Mouse (Mus musculus) heart, postnatal 0 days (tissue): ENCODE data around the gene Gm4553. TPM values are rescaled to one million over a fixed set of nuclear protein-coding genes. Genes with fewer than 3 reads are reported as not detected.
"Not testable (repeated sequence)": the region's sequence is repeated elsewhere in the genome, so short reads cannot be mapped to it uniquely, and the experiment has no call there.

Source experiments
- ATAC-seq: fragments of 200-750 bp; cut with Nextera tagmentation; 2 replicates; pipeline ENCODE4 v1.8.0; 2017; ENCODE audit warnings: low read depth, moderate number of reproducible peaks, moderate library complexity; ENCODE audit not compliant: insufficient read depth
- DNase-seq: peaks from one replicate; pipeline ENCODE4 v3.0.0-alpha.2; 2016; ENCODE audit warnings: low spot score
- H3K27ac ChIP-seq: fragments of 300-500 bp; sonication (generic); 2 replicates; pipeline ENCODE4 v1.5.1; 2014; ENCODE audit warnings: low read depth, mild to moderate bottlenecking
- H3K27me3 ChIP-seq: fragments of 300-500 bp; sonication (generic); 2 replicates; pipeline ENCODE4 v1.6.1; 2014; ENCODE audit warnings: low read length, mixed read lengths; ENCODE audit not compliant: control insufficient read depth, insufficient read depth
- H3K36me3 ChIP-seq: fragments of 300-500 bp; sonication (generic); replicated peaks from 2 replicates; pipeline ENCODE4 v1.6.1; 2014; ENCODE audit warnings: low read length, mixed read lengths; ENCODE audit not compliant: control insufficient read depth, insufficient read depth
- H3K4me1 ChIP-seq: fragments of 300-500 bp; sonication (generic); 2 replicates; pipeline ENCODE4 v1.6.1; 2014; ENCODE audit warnings: antibody characterized with exemption; ENCODE audit not compliant: control insufficient read depth, insufficient read depth
- H3K4me2 ChIP-seq: fragments of 300-500 bp; sonication (generic); 2 replicates; pipeline ENCODE4 v1.6.1; 2014; ENCODE audit warnings: low read depth, mild to moderate bottlenecking, low read length, moderate library complexity
- H3K4me3 ChIP-seq: fragments of 300-500 bp; sonication (generic); 2 replicates; pipeline ENCODE4 v1.5.1; 2014; ENCODE audit warnings: low read depth, low read length
- H3K9ac ChIP-seq: fragments of 300-500 bp; sonication (generic); replicated peaks from 2 replicates; pipeline ENCODE4 v1.6.1; 2014; ENCODE audit warnings: low read depth, low read length, mixed read lengths
- H3K9me3 ChIP-seq: fragments of 300-500 bp; sonication (generic); replicated peaks from 2 replicates; pipeline ENCODE4 v1.6.1; 2016; ENCODE audit warnings: low read length; ENCODE audit not compliant: control insufficient read depth
- CTCF ChIP-seq: IDR thresholded peaks from 2 replicates; pipeline ENCODE4 v1.5.1; 2016; ENCODE audit warnings: antibody characterized with exemption, control low read depth, low read depth
- EP300 ChIP-seq: IDR thresholded peaks from 2 replicates; pipeline ENCODE4 v1.6.1; 2016; ENCODE audit warnings: antibody characterized with exemption, low read depth
- WGBS: fragments of 180-500 bp; shearing (Covaris S2); extraction: QIAGEN DNeasy Blood & Tissue Kit; methylation state at CpG from one replicate; pipeline ENCODE4 v1.1.7; 2014; 5-methylcytosine and 5-hydroxymethylcytosine counted together
- polyA plus RNA-seq: library from polyadenylated mRNA; unstranded; fragments of >200 nt; fragmentation: Nextera tagmentation; extraction: Ambion mirVana; gene quantifications from 2 replicates; pipeline ENCODE4 v1.2.1, GENCODE M21; 2015
- total RNA-seq: library from RNA; depleted of rRNA; stranded (reverse); fragments of >200 nt; gene quantifications from 2 replicates; pipeline ENCODE4 v1.2.3, GENCODE M21; 2014; ENCODE audit warnings: low replicate concordance

Gene Gm4553
- total and polyA plus RNA-seq, 2 experiments from 2014 or later: not detected

DNA sequence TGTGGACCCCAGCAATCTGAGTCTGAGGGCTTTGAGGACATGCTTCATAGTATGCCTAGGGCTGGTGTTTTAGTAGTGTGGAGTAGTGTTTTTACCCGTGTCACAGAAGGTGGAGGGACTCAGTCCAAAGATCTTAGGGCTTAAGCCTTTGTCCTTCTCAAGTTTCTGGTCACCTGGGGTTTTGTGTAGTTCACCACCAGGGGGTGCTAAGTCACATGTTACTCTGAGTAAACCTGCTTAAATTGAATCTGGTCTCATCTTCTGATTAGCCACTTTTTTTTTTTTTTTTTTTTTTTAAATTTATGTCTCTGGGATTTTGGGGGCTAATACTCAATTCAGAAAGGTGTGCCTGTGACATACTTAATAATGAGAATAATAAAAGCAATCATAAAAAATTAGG is 19.5 kb downstream of the Gm4553 start:
- DNase-seq (peak; percentile 63), ATAC-seq (no peak)
- H3K36me3 ChIP-seq: no peaks in the 10 kb centered on the region
- H3K27me3 ChIP-seq: no peaks in the 10 kb centered on the region; the same call in 1 of the 2 replicates
- H3K9ac ChIP-seq: no peak overlapping the region
- H3K4me3 ChIP-seq: no peak overlapping the region
- H3K4me2 ChIP-seq: no peak overlapping the region
- no peak overlapping the region for H3K27ac ChIP-seq
- TF ChIP-seq CTCF (peak; percentile 57), EP300 (no peak)
- peaks cover 2% of the 10 kb centered on the region; the same call in 1 of the 2 replicates for H3K4me1 ChIP-seq
- 0% methylated on average over 1 of the region's 1 CpGs for WGBS
- no peaks in the 10 kb centered on the region for H3K9me3 ChIP-seq

DNA sequence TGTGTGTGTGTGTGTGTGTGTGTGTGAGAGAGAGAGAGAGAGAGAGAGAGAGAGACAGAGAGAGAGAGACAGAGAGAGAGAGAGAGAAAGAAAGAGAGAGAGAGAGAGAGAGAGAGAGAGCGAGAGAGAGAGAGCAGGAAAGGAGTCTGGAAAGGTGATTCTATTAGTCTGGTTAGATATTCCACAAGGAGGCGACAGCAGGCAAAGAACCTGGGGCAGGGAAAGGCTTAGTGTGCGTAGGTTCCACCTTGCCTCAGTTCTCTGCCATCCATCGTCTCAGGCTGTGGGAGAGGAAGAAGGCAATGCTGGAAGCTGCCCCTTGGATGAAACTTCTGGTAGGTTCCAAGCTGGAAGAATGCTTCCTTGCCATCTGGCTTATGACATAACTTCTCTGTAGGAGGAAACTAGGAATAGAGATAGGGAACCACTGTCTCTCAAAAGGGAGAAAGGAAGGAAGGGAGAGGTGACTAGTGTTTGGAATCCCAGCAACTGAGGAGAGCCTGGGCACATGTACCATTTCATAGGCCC is 20.1 kb downstream of the Gm4553 start:
- TF ChIP-seq CTCF (no peak), EP300 (no peak)
- Histone ChIP-seq H3K9ac (no peak overlapping the region), H3K27ac (no peak overlapping the region), H3K36me3 (no peaks in the 10 kb centered on the region), H3K4me1 (peaks cover 7% of the 10 kb centered on the region; the same call in 1 of the 2 replicates), H3K9me3 (no peaks in the 10 kb centered on the region), H3K27me3 (no peaks in the 10 kb centered on the region; the same call in 1 of the 2 replicates), H3K4me2 (no peak overlapping the region), H3K4me3 (no peak overlapping the region)
- 29% methylated on average over 4 of the region's 4 CpGs for WGBS
- DNase-seq: no peak
- no peak for ATAC-seq

DNA sequence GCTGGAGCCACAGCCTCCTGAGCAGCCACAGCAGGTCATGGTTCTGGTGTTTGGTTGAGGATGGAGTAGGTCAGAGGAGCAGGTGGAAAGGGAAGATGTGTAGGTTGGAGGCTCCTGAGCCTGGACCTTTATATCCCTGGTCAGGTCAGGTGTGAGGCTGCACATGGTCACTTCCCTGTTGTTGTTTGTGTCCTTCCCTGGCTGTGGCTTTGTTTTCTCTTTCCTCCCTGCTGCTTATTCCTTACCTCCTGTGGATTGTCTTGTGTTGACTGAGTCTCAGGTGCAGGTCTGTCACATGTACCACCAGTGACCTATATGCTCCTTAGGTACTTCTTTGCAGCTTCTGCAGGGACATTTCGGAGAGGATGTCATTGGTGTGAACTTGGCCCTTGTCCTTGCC is 21.0 kb downstream of the Gm4553 start, which contains the start of gene Gm45337:
TSS of gene Gm45337 (minus strand) at position 101 of the 400 bp plus-strand sequence.
- no peak within 1 kb of the TSS for H3K4me3 ChIP-seq
- H3K27ac ChIP-seq: no peak within 1 kb of the TSS
- no peak within 1 kb of the TSS for H3K4me2 ChIP-seq
- H3K27me3 ChIP-seq: no peaks in the 10 kb centered on the region; the same call in 1 of the 2 replicates
- ATAC-seq (no peak), DNase-seq (no peak)
- H3K36me3 ChIP-seq: no peaks in the 10 kb centered on the region
- H3K9me3 ChIP-seq: no peaks in the 10 kb centered on the region
- H3K9ac ChIP-seq: no peak within 1 kb of the TSS
- 65% methylated on average over 1 of the region's 1 CpGs for WGBS
- TF ChIP-seq CTCF: no peak
- TF ChIP-seq EP300: no peak
- H3K4me1 ChIP-seq: peaks cover 7% of the 10 kb centered on the region; the same call in 1 of the 2 replicates

DNA sequence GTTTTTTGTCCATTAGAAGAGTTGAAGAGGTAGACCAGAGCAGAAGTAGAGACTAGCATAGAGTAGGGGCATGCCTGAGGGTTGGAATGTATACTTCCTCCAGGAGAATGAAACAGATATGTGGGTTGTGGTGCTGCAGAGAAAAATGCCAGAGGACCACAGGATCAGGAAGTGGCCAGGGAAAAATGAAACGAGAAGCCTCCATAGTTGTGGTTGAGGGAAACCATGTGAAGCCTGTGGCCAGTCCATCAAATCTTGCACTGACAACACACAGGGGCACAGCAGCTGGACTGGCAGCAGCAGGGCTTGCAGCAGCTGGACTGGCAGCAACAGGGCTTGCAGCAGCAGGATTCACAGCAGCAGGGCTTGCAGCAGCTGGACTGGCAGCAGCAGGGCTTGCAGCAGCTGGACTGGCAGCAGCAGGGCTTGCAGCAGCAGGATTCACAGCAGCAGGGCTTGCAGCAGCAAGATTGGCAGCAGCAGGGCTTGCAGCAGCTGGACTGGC is 22.0 kb downstream of the Gm4553 start:
- H3K9me3 ChIP-seq, H3K4me3 ChIP-seq, H3K27me3 ChIP-seq, H3K27ac ChIP-seq, H3K4me1 ChIP-seq, H3K36me3 ChIP-seq, ATAC-seq, H3K4me2 ChIP-seq, DNase-seq, H3K9ac ChIP-seq: not testable (repeated sequence)
- 9% methylated on average over 1 of the region's 1 CpGs for WGBS

DNA sequence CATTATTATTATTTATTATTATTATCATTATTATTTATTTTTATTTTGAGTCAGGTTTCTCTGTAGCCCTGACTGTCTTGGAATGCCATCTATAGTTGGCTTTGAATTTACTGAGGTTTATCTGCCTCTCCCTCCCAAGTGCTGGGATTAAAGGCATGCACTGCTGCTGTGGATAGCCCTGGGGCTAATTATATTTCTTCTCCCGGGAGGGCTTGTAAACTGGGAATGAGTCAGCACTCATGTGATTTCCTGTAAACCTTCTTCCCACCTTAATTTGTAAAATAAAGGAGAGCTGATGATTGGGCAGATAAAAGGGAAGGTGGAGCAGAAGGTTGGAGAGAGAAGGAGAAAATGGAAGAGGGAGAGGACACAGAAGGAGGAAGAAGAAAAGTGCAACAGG is 24.8 kb downstream of the Gm4553 start:
- no peaks in the 10 kb centered on the region; the same call in 1 of the 2 replicates for H3K27me3 ChIP-seq
- ATAC-seq (no peak), DNase-seq (no peak)
- peaks cover 7% of the 10 kb centered on the region; the same call in 1 of the 2 replicates for H3K4me1 ChIP-seq
- H3K4me2 ChIP-seq: no peak overlapping the region
- no peaks in the 10 kb centered on the region for H3K9me3 ChIP-seq
- no peak overlapping the region for H3K9ac ChIP-seq
- H3K4me3 ChIP-seq: no peak overlapping the region
- no peak for TF ChIP-seq EP300
- no peak overlapping the region for H3K27ac ChIP-seq
- no peaks in the 10 kb centered on the region for H3K36me3 ChIP-seq
- 9% methylated on average over 1 of the region's 1 CpGs for WGBS

DNA sequence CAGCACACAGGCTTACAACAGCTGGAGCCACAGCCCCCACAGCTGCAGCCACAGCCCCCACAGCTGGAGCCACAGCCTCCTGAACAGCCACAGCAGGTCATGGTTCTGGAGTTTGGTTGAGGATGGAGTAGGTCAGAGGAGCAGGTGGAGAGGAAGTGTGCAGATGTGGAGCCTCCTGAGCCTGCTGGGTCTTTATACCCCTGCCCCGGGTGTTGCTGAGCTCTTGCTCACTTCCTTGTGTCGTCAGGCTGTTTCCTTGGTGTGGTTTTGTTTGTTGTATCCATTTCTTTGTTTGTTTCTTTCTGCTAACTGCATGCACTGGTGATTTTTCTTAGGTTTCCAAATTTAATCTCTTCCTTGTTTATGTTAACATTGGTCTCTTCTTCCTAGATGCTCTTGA is 29.6 kb downstream of the Gm4553 start, which contains the start of gene Gm39115:
TSS of gene Gm39115 (minus strand) at position 101 of the 400 bp plus-strand sequence.
- ATAC-seq, H3K27ac ChIP-seq, H3K4me1 ChIP-seq, DNase-seq, H3K36me3 ChIP-seq, H3K4me2 ChIP-seq, H3K4me3 ChIP-seq, H3K9me3 ChIP-seq, H3K9ac ChIP-seq, H3K27me3 ChIP-seq: not testable (repeated sequence)
- WGBS: 57% methylated on average over 2 of the region's 2 CpGs
